17 mouse cellular contexts compared by ENCODE assay signal in genomic region chr16:22379986-22380385, GRCm38 (mm10). TPM values are rescaled to one million over a fixed set of nuclear protein-coding genes. Genes with fewer than 3 reads are reported as not detected.
A peak's percentile ranks its signal among the peaks of the same experiment; 100 is the strongest.
DNase-seq lines count a peak whose midpoint lies in the region; ATAC-seq lines count a peak whose summit lies in the region.
"Had no signal": no experiment of that assay in that cellular context is flagged by ENCODE, and none has a peak within 500 bp of the region (broad histone marks: within the 10 kb centered on the region; RNA-seq: fewer than 3 reads in every experiment).

No protein-coding gene starts in this region.

- H3K36me3 ChIP-seq in hindbrain, embryonic 11.5 days (ENCODE audit: control insufficient read depth, insufficient read depth, low read length): no peaks in the 10 kb centered on the region
- no peaks in the 10 kb centered on the region for H3K36me3 ChIP-seq in hindbrain, embryonic 12.5 days
- H3K36me3 ChIP-seq in neural tube, embryonic 12.5 days: no peaks in the 10 kb centered on the region
- H3K36me3 ChIP-seq in neural tube, embryonic 15.5 days: no peaks in the 10 kb centered on the region
- no peaks in the 10 kb centered on the region for H3K36me3 ChIP-seq in forebrain, embryonic 15.5 days
- H3K36me3 ChIP-seq: intestine, embryonic 15.5 days had no signal

- no peak overlapping the region for H3K27ac ChIP-seq in hindbrain, embryonic 11.5 days (ENCODE audit: low read depth, low read length)
- H3K27ac ChIP-seq in hindbrain, embryonic 12.5 days: no peak overlapping the region
- no peak overlapping the region for H3K27ac ChIP-seq in neural tube, embryonic 12.5 days
- no peak overlapping the region for H3K27ac ChIP-seq in neural tube, embryonic 15.5 days (replicated peaks)
- no peak overlapping the region for H3K27ac ChIP-seq in forebrain, embryonic 15.5 days (replicated peaks)
- H3K27ac ChIP-seq: intestine, embryonic 15.5 days; liver, embryonic 12.5 days; midbrain, embryonic 10.5 days had no signal

- H3K9ac ChIP-seq in hindbrain, embryonic 11.5 days (ENCODE audit: low read depth, low read length): no peak overlapping the region
- no peak overlapping the region for H3K9ac ChIP-seq in hindbrain, embryonic 12.5 days
- H3K9ac ChIP-seq in neural tube, embryonic 12.5 days: no peak overlapping the region
- H3K9ac ChIP-seq in neural tube, embryonic 15.5 days (replicated peaks): no peak overlapping the region
- H3K9ac ChIP-seq in forebrain, embryonic 15.5 days (replicated peaks): no peak overlapping the region; the same call in 1 of the 2 replicates
- H3K9ac ChIP-seq: intestine, embryonic 15.5 days; liver, embryonic 12.5 days; lung, embryonic 14.5 days had no signal

- no peak for ATAC-seq in hindbrain, embryonic 11.5 days (ENCODE audit: low FRiP score)
- no peak for ATAC-seq in hindbrain, embryonic 12.5 days (ENCODE audit: low FRiP score)
- ATAC-seq in neural tube, embryonic 12.5 days (ENCODE audit: low FRiP score, low read depth): peak; percentile 44; the same call in 1 of the 2 replicates
- no peak for ATAC-seq in neural tube, embryonic 15.5 days (ENCODE audit: low FRiP score)
- peak; percentile 60; the same call in 1 of the 2 replicates for ATAC-seq in forebrain, embryonic 15.5 days (replicated peaks)
- ATAC-seq: intestine, embryonic 15.5 days; liver, embryonic 12.5 days had no signal

- H3K4me2 ChIP-seq in hindbrain, embryonic 11.5 days (replicated peaks; ENCODE audit: low read depth, low read length): no peak overlapping the region
- H3K4me2 ChIP-seq in hindbrain, embryonic 12.5 days (replicated peaks): no peak overlapping the region
- 0 out of 2 replicates have a peak overlapping the region, but pooled peaks have one; percentile 12 for H3K4me2 ChIP-seq in neural tube, embryonic 12.5 days (replicated peaks)
- no peak overlapping the region for H3K4me2 ChIP-seq in neural tube, embryonic 15.5 days
- H3K4me2 ChIP-seq in forebrain, embryonic 15.5 days (replicated peaks): no peak overlapping the region
- H3K4me2 ChIP-seq: intestine, embryonic 15.5 days; liver, embryonic 12.5 days; lung, embryonic 14.5 days had no signal

- no peaks in the 10 kb centered on the region for H3K4me1 ChIP-seq in hindbrain, embryonic 11.5 days (replicated peaks; ENCODE audit: control insufficient read depth, insufficient read depth, low read length)
- H3K4me1 ChIP-seq in hindbrain, embryonic 12.5 days: 0 out of 2 replicates have a peak, but pooled peaks cover 4% of the 10 kb centered on the region
- peaks cover 5% of the 10 kb centered on the region; the same call in 1 of the 2 replicates for H3K4me1 ChIP-seq in neural tube, embryonic 12.5 days
- peaks cover 4% of the 10 kb centered on the region; the same call in 1 of the 2 replicates for H3K4me1 ChIP-seq in neural tube, embryonic 15.5 days
- peaks cover 5% of the 10 kb centered on the region; the same call in 1 of the 2 replicates for H3K4me1 ChIP-seq in forebrain, embryonic 15.5 days
- H3K4me1 ChIP-seq: intestine, embryonic 15.5 days; liver, embryonic 12.5 days had no signal

- H3K27me3 ChIP-seq in hindbrain, embryonic 11.5 days (ENCODE audit: control insufficient read depth, insufficient read depth, low read length): no peaks in the 10 kb centered on the region
- H3K27me3 ChIP-seq in hindbrain, embryonic 12.5 days: no peaks in the 10 kb centered on the region
- H3K27me3 ChIP-seq in neural tube, embryonic 12.5 days (replicated peaks): no peaks in the 10 kb centered on the region
- no peaks in the 10 kb centered on the region for H3K27me3 ChIP-seq in neural tube, embryonic 15.5 days (replicated peaks)
- no peaks in the 10 kb centered on the region for H3K27me3 ChIP-seq in forebrain, embryonic 15.5 days
- H3K27me3 ChIP-seq: CH12.LX; intestine, embryonic 15.5 days; liver, embryonic 12.5 days had no signal

- no peak overlapping the region for H3K4me3 ChIP-seq in hindbrain, embryonic 11.5 days (ENCODE audit: low read depth, low read length)
- no peak overlapping the region for H3K4me3 ChIP-seq in hindbrain, embryonic 12.5 days
- no peak overlapping the region for H3K4me3 ChIP-seq in neural tube, embryonic 12.5 days
- H3K4me3 ChIP-seq in neural tube, embryonic 15.5 days (replicated peaks): no peak overlapping the region
- H3K4me3 ChIP-seq in forebrain, embryonic 15.5 days: no peak overlapping the region
- H3K4me3 ChIP-seq: intestine, embryonic 15.5 days; liver, embryonic 12.5 days; midbrain, embryonic 10.5 days had no signal

- H3K9me3 ChIP-seq in hindbrain, embryonic 11.5 days (ENCODE audit: control insufficient read depth, low read length): no peaks in the 10 kb centered on the region
- 0 out of 2 replicates have a peak, but pooled peaks cover 2% of the 10 kb centered on the region for H3K9me3 ChIP-seq in hindbrain, embryonic 12.5 days (replicated peaks)
- no peaks in the 10 kb centered on the region for H3K9me3 ChIP-seq in neural tube, embryonic 12.5 days
- no peaks in the 10 kb centered on the region for H3K9me3 ChIP-seq in neural tube, embryonic 15.5 days (replicated peaks)
- H3K9me3 ChIP-seq in forebrain, embryonic 15.5 days: no peaks in the 10 kb centered on the region
- H3K9me3 ChIP-seq: intestine, embryonic 15.5 days; liver, embryonic 12.5 days; midbrain, embryonic 10.5 days had no signal

- 39% methylated on average over 8 of the region's 8 CpGs for WGBS in hindbrain, embryonic 11.5 days
- 26% methylated on average over 8 of the region's 8 CpGs for WGBS in hindbrain, embryonic 12.5 days
- 20% methylated on average over 8 of the region's 8 CpGs for WGBS in neural tube, embryonic 12.5 days
- 7% methylated on average over 8 of the region's 8 CpGs for WGBS in neural tube, embryonic 15.5 days
- 5% methylated on average over 8 of the region's 8 CpGs for WGBS in forebrain, embryonic 15.5 days

- peak; percentile 36 for DNase-seq in hindbrain, embryonic 11.5 days (ENCODE audit: low spot score)
- no peak for DNase-seq in right cerebral cortex, postnatal 14 days
- no peak for DNase-seq in urinary bladder, adult 18-20 months (ENCODE audit: low spot score in 2 of 2)
- DNase-seq: cerebellum, adult 9-10 months; kidney, postnatal 4 days; lung, embryonic 14.5 days; lung, postnatal 4 days; right cerebral cortex, adult 18-20 months; thymus, postnatal 14 days had no signal

RNA-seq across cellular contexts. Expression of gene Etv5, which starts 59.5 kb away (rescaled TPM):
- 12.8 and 17.5 TPM in 2 replicates for polyA plus RNA-seq in hindbrain, embryonic 11.5 days (2014; fragmentation: Nextera tagmentation; extraction: Ambion mirVana)
- polyA plus RNA-seq in hindbrain, embryonic 12.5 days (2016; fragmentation: Nextera tagmentation; extraction: Ambion mirVana): 25.4 and 27.3 TPM in 2 replicates
- polyA plus RNA-seq in neural tube, embryonic 12.5 days (2016; fragmentation: Nextera tagmentation; extraction: Ambion mirVana): 17.8 and 23.1 TPM in 2 replicates
- 22.3 and 24.6 TPM in 2 replicates for polyA plus RNA-seq in neural tube, embryonic 15.5 days (2015; fragmentation: Nextera tagmentation; extraction: Ambion mirVana)
- 24.7 and 27.2 TPM in 2 replicates for polyA plus RNA-seq in forebrain, embryonic 15.5 days (2015; fragmentation: Nextera tagmentation; extraction: Ambion mirVana)

Comparison
In these comparisons a context has a peak if more than half of its experiments do, and no peak if none do; other contexts are left out.
1. ATAC-seq: peak in neural tube, embryonic 12.5 days (single experiment) and forebrain, embryonic 15.5 days (single experiment); none in hindbrain, embryonic 11.5 days (single experiment), hindbrain, embryonic 12.5 days (single experiment) and neural tube, embryonic 15.5 days (single experiment).